Mouse (Mus musculus) mouse trophoblast stem cell (cell line): ENCODE measurements around the gene Vmn1r67.

Source experiments
- in situ Hi-C, 2 experiments: fragments of 300-500 bp; cut with MseI, MboI; formaldehyde crosslinking; loops; 2 replicates in 1 of 2; 3 replicates in 1 of 2; pipeline ENCODE4 v1.15.1; 2025

Vmn1r67 gene

GRCm38 (mm10) chr7:10443031-10443430 lies at the start of gene Vmn1r67:
Gene Vmn1r67, plus strand, starts transcription at chr7:10443331.
- in situ Hi-C loops = no loop called here

GRCm38 (mm10) chr7:10458166-10458565 lies 15.0 kb downstream of the Vmn1r67 start:
- in situ Hi-C loops = no loop called here

- in situ Hi-C loops = no loop called here
These were observed 36.7 kb downstream of the Vmn1r67 start for GRCm38 (mm10) chr7:10479813-10480212.

- in situ Hi-C loops = no loop called here
These were observed 37.6 kb downstream of the Vmn1r67 start for GRCm38 (mm10) chr7:10480588-10481233.

- in situ Hi-C loops = no loop called here
These were observed 51.8 kb downstream of the Vmn1r67 start, which contains the start of gene Zik1 for GRCm38 (mm10) chr7:10494786-10495521. Gene Zik1, minus strand, starts transcription at chr7:10495394.

GRCm38 (mm10) chr7:10495578-10495977 lies 52.4 kb downstream of the Vmn1r67 start:
- in situ Hi-C loops = no loop called here
